Mouse (Mus musculus) lung, postnatal 0 days (tissue): ENCODE results near the gene Galm.

Source experiments
- CTCF ChIP-seq: IDR thresholded peaks from 2 replicates; pipeline ENCODE4 v1.5.1; 2016; ENCODE audit warnings: antibody characterized with exemption, mild to moderate bottlenecking
- EP300 ChIP-seq: IDR thresholded peaks from 2 replicates; pipeline ENCODE4 v1.6.1; 2016; ENCODE audit warnings: antibody characterized with exemption, mild to moderate bottlenecking, control low read depth

DNA sequence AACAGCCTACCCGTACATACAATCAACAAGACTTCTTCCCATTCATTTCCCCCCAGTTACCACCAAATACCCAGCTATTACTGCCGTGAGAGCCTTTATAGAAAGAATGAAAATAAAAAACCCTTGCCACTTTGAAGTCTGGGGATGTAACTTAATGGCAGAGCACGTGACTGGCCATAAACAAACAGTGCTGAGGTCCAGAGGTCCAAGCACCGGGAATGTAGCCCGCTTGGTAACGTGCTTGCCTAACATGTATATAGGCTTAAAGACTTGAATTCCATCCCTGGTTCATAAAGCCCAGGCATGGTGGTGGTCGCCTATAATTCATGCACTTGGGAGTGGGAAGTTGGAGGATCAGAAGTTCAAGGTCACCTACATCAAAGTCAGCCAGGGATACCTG lies 4.6 kb downstream of the Galm start:
- TF ChIP-seq EP300, result no peak
- TF ChIP-seq CTCF, result no peak
